Mouse (Mus musculus) stomach, embryonic 16.5 days (tissue): ENCODE data around the gene Ulk4. TPM values are rescaled to one million over a fixed set of nuclear protein-coding genes. Genes with fewer than 3 reads are reported as not detected.
"Not testable (repeated sequence)": the region's sequence is repeated elsewhere in the genome, so short reads cannot be mapped to it uniquely, and the experiment has no call there.

Experiments used
- ATAC-seq: fragments of 200-750 bp; cut with Nextera tagmentation; 2 replicates; pipeline ENCODE4 v1.8.0; 2017; ENCODE audit warnings: moderate number of reproducible peaks, moderate TSS enrichment; ENCODE audit not compliant: insufficient read depth, low FRiP score
- H3K27ac ChIP-seq: fragments of 300-500 bp; sonication (generic); 2 replicates; pipeline ENCODE4 v1.5.1; 2014; ENCODE audit warnings: low read length
- H3K27me3 ChIP-seq: fragments of 300-500 bp; sonication (generic); 2 replicates; pipeline ENCODE4 v1.6.1; 2014; ENCODE audit warnings: low read length, control low read depth, mixed read lengths; ENCODE audit not compliant: control insufficient read depth, insufficient read depth
- H3K36me3 ChIP-seq: fragments of 300-500 bp; sonication (generic); 2 replicates; pipeline ENCODE4 v1.6.1; 2014; ENCODE audit warnings: low read length; ENCODE audit not compliant: control insufficient read depth, insufficient read depth
- H3K4me1 ChIP-seq: fragments of 300-500 bp; sonication (generic); 2 replicates; pipeline ENCODE4 v1.6.1; 2014; ENCODE audit warnings: low read length, control low read depth, mixed read lengths; ENCODE audit not compliant: control insufficient read depth, insufficient read depth
- H3K4me2 ChIP-seq: fragments of 300-500 bp; sonication (generic); 2 replicates; pipeline ENCODE4 v1.6.1; 2014; ENCODE audit warnings: low read depth, low read length, mixed read lengths
- H3K4me3 ChIP-seq: fragments of 300-500 bp; sonication (generic); replicated peaks from 2 replicates; pipeline ENCODE4 v1.5.1; 2014; ENCODE audit warnings: mild to moderate bottlenecking, low read length
- H3K9ac ChIP-seq: fragments of 300-500 bp; sonication (generic); 2 replicates; pipeline ENCODE4 v1.6.1; 2014; ENCODE audit warnings: low read length
- H3K9me3 ChIP-seq: fragments of 300-500 bp; sonication (generic); replicated peaks from 2 replicates; pipeline ENCODE4 v1.6.1; 2016; ENCODE audit warnings: low read length, control low read depth; ENCODE audit not compliant: control insufficient read depth
- WGBS: fragments of 180-500 bp; shearing (Covaris S2); extraction: QIAGEN DNeasy Blood & Tissue Kit; methylation state at CpG from one replicate; pipeline ENCODE4 v1.1.7; 2014; 5-methylcytosine and 5-hydroxymethylcytosine counted together
- polyA plus RNA-seq: library from polyadenylated mRNA; unstranded; fragments of >200 nt; fragmentation: Nextera tagmentation; extraction: Ambion mirVana; gene quantifications from 2 replicates; pipeline ENCODE4 v1.2.1, GENCODE M21; 2015

Ulk4 gene
- polyA plus RNA-seq, 1 experiment from 2014 or later = 124 TPM

DNA sequence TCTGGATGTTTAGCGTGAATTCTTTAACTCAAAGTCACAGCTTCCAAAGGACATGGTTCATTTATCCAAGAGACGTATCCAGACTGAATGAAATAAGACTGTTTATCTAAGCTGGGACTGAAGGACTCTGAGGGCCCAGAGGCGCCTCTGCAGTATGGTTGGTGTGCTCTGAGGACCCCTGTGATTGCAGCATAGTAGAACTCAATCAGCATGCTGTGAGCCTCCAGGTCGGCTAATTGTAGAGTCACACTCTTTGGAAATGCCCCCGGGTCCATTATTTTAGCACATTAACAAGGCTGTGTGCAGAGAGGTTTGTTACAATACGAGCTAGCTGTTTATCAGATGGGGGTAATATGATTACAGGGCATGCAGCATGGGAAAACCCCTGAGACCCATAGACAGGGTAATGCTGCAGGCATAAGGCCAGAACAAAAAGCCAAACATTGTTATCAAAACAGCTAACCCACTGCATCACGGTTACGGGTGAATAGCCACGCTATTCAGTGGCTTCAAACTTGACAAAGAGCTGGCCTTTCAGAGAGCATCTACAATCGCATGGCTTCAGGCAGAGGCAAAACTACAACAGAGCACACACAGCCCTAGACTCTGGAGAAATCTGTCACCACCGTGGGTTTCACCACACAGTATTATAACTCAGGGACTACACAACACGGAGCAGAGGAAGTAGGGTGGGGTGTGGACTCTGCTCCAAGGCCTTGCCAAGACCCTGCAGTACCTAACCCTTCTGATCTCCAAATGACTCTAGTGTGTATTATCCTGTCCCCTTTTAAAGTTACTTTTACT is 215.0 kb downstream of the Ulk4 start:
- 41% methylated on average over 12 of the region's 12 CpGs for WGBS

DNA sequence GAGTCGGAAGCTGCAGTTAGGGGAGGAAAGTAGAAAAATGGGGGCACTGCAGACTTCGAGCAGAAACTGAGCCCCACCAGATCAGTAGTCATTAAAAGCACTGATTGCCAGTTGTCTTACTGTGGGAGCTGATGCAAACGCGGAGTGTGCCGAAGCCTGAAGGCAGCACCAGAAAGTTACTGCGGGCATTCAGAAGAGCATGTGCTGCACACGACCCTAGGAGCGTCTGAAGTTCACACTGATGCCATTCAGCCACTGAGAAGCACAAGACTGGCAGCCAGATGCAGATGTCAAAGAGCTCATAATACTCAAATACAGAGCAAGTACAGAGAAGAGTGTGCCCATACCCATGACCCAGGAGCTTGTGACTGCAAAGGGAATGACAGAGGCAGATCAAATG is 216.7 kb downstream of the Ulk4 start:
- no peak overlapping the region for H3K27ac ChIP-seq
- no peak for ATAC-seq
- no peak overlapping the region for H3K4me2 ChIP-seq
- no peak overlapping the region for H3K9ac ChIP-seq
- 85% methylated on average over 8 of the region's 8 CpGs for WGBS
- no peak overlapping the region for H3K4me3 ChIP-seq
- H3K27me3 ChIP-seq = no peaks in the 10 kb centered on the region
- no peaks in the 10 kb centered on the region for H3K36me3 ChIP-seq
- no peaks in the 10 kb centered on the region for H3K4me1 ChIP-seq
- H3K9me3 ChIP-seq = no peaks in the 10 kb centered on the region

More for the DNA sequence above, 215.0 kb downstream of the Ulk4 start:
- H3K27ac ChIP-seq = no peak overlapping the region
- no peak overlapping the region for H3K4me2 ChIP-seq
- no peaks in the 10 kb centered on the region for H3K36me3 ChIP-seq
- no peak overlapping the region for H3K4me3 ChIP-seq
- H3K9me3 ChIP-seq = no peaks in the 10 kb centered on the region
- H3K27me3 ChIP-seq = no peaks in the 10 kb centered on the region
- no peak for ATAC-seq
- H3K9ac ChIP-seq = 0 out of 2 replicates have a peak overlapping the region, but pooled peaks have one; percentile 25
- no peaks in the 10 kb centered on the region for H3K4me1 ChIP-seq

DNA sequence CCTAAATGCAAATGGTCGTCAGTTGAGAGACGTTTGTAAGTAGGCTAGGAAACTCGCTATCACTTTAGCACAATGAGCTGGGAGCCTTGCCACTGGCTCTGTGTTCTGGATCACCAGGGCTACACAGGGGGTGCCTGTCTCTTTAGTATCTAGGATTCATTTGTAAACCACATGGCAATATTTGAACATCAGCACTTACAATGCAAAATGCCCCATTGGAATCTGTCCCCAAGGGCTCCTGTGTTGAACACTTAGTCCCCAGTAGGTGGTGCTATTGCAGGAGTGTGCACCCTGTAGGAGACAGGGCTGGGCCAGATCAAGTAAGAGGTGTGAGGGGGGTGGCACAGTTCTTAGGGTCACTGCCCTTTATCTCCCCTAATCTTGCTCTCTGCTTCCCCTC is 217.7 kb downstream of the Ulk4 start:
- H3K4me3 ChIP-seq = no peak overlapping the region
- no peak overlapping the region for H3K4me2 ChIP-seq
- H3K27me3 ChIP-seq = no peaks in the 10 kb centered on the region
- H3K9ac ChIP-seq = no peak overlapping the region
- no peaks in the 10 kb centered on the region for H3K9me3 ChIP-seq
- 90% methylated on average over 3 of the region's 3 CpGs for WGBS
- no peaks in the 10 kb centered on the region for H3K36me3 ChIP-seq
- no peaks in the 10 kb centered on the region for H3K4me1 ChIP-seq
- no peak overlapping the region for H3K27ac ChIP-seq
- ATAC-seq = no peak

DNA sequence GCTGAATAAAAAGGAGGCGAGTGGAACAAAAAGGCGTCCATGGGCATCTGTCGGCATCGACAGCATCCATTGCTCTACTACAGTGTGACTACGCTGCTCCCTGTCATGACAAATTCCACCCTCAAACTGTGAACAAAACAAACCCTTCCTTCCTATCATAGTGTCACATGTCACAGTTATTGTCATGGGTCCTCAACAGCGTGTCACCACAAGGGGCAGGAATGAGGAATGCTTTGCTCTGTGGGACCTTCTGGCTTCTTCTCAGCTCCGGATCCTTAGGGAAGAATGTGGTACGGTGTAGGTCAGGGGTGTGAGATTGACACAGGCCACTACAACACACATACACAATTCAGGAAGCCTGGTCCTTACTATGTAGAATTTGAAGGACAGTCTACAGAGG is 218.5 kb downstream of the Ulk4 start:
- H3K9ac ChIP-seq = no peak overlapping the region
- H3K27ac ChIP-seq = no peak overlapping the region
- H3K36me3 ChIP-seq = no peaks in the 10 kb centered on the region
- ATAC-seq = no peak
- H3K9me3 ChIP-seq = no peaks in the 10 kb centered on the region
- no peaks in the 10 kb centered on the region for H3K4me1 ChIP-seq
- no peak overlapping the region for H3K4me2 ChIP-seq
- WGBS = 86% methylated on average over 8 of the region's 8 CpGs
- no peaks in the 10 kb centered on the region for H3K27me3 ChIP-seq
- H3K4me3 ChIP-seq = no peak overlapping the region

DNA sequence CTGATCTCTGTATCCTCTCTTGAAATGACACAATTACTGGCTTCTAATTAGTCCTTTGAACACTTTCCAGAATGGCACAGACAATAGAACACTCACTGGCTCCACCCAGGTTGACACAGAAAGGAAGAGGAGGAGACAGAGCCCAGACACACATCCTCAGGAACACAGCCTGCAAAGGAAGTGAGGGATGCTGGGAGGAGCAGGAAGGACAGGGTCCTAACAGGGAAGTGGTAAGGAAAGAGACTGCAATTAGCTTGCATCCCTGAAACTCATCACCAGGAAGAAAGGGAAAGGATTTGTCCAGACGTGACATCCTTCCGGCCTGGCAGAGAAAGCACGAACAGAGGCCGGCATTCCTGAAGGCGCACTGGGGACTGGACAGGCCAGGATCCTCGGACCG is 218.9 kb downstream of the Ulk4 start:
- no peak overlapping the region for H3K9ac ChIP-seq
- WGBS = 84% methylated on average over 7 of the region's 7 CpGs
- no peaks in the 10 kb centered on the region for H3K4me1 ChIP-seq
- no peak overlapping the region for H3K27ac ChIP-seq
- H3K36me3 ChIP-seq = no peaks in the 10 kb centered on the region
- H3K9me3 ChIP-seq = no peaks in the 10 kb centered on the region
- H3K4me3 ChIP-seq = no peak overlapping the region
- H3K27me3 ChIP-seq = no peaks in the 10 kb centered on the region
- H3K4me2 ChIP-seq = no peak overlapping the region
- ATAC-seq = no peak

DNA sequence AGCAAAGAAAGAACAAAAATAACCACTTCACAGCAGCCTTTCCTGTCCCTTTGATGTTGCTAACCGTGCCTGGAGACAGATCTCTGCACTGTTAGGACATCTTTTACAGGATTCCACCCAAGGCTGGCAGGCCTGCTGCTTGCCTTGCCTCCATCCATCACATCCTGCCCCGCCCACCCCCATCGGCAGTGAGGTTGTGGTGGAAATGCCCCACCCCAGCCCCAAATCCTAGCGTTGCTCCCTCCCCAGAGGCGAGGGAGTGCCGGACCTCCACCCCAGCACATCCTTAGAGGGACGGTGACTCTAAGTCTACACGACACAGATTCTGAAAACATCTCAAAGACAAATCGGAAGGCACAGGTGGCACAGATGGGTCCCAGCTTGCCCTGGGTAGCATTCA is 219.6 kb downstream of the Ulk4 start:
- Histone ChIP-seq H3K27ac (no peak overlapping the region; the same call in 1 of the 2 replicates), H3K4me3 (no peak overlapping the region), H3K9ac (no peak overlapping the region), H3K27me3 (no peaks in the 10 kb centered on the region), H3K36me3 (no peaks in the 10 kb centered on the region), H3K9me3 (no peaks in the 10 kb centered on the region), H3K4me1 (no peaks in the 10 kb centered on the region), H3K4me2 (no peak overlapping the region)
- 40% methylated on average over 9 of the region's 9 CpGs for WGBS
- no peak for ATAC-seq

DNA sequence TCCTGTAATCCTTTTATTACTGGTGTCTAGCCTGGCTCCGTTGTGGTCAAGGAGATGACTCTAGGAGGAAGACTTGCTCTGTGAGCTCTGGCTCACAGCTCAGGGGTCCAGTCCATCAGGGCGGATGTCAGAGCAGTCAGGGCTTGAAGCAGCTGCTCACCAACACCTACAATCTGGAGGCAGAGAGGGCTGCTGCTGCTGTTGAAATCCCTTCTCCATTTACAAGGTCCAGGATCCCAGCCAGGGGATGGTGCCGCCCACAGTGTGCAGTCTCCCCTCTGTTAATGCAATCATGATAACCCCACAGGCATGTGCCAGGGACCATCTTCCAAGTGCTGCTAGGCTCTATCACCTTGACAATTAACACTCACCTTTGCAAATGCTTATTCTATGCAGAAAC is 220.5 kb downstream of the Ulk4 start:
- H3K9ac ChIP-seq = no peak overlapping the region
- no peak overlapping the region for H3K4me2 ChIP-seq
- ATAC-seq = no peak
- WGBS = 78% methylated on average over 3 of the region's 3 CpGs
- no peaks in the 10 kb centered on the region for H3K36me3 ChIP-seq
- H3K27me3 ChIP-seq = no peaks in the 10 kb centered on the region
- H3K9me3 ChIP-seq = no peaks in the 10 kb centered on the region
- H3K27ac ChIP-seq = no peak overlapping the region
- no peaks in the 10 kb centered on the region for H3K4me1 ChIP-seq
- no peak overlapping the region for H3K4me3 ChIP-seq

DNA sequence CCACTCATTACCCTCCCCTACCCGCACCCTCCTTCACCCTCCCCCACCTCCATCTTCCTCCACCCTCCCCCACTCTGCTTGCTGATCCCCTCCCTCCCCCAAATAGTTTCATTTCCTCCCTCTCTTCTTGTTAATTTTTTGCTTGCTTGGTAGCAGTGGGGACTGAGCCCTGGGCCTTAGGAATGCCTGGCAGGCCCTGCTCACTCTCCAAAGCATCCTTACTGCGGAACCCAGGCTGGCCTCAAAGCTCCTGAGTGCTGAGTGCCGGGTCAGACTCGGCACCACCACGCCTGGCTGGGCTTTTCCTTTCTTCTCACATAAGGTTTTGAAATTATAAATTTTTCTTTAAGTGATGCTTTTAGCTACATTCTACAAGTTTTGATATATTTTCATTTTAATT is 221.0 kb downstream of the Ulk4 start:
- no peaks in the 10 kb centered on the region for H3K9me3 ChIP-seq
- WGBS = 72% methylated on average over 5 of the region's 5 CpGs
- ATAC-seq = no peak

DNA sequence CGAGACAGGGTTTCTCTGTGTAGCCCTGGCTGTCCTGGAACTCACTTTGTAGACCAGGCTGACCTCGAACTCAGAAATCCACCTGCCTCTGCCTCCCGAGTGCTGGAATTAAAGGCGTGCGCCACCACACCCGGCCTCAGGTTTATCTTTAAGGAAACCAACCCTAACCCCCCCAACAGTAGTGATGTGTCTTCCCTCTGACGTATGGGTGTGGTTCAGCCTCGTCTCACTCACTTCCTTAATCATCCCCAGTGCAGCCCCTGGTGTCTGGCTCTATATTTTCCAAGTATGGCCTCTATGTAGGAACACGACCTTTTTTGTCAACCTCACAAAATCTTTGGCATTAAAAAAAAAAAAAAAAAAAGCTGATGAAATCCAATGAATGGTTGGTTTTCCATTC is 231.3 kb downstream of the Ulk4 start:
- H3K4me3 ChIP-seq, H3K9ac ChIP-seq, H3K27ac ChIP-seq, H3K4me2 ChIP-seq, H3K36me3 ChIP-seq, H3K4me1 ChIP-seq, ATAC-seq, H3K27me3 ChIP-seq, H3K9me3 ChIP-seq: not testable (repeated sequence)
- WGBS = 78% methylated on average over 8 of the region's 9 CpGs

More for the DNA sequence above, 221.0 kb downstream of the Ulk4 start:
- Histone ChIP-seq H3K4me3 (no peak overlapping the region), H3K4me2 (no peak overlapping the region), H3K4me1 (no peaks in the 10 kb centered on the region), H3K36me3 (no peaks in the 10 kb centered on the region), H3K9ac (no peak overlapping the region), H3K27me3 (no peaks in the 10 kb centered on the region), H3K27ac (no peak overlapping the region)
